Mouse (Mus musculus): Measurements from ENCODE around the gene Tmem131l. TPM values are rescaled to one million over a fixed set of nuclear protein-coding genes. Genes with fewer than 3 reads are reported as not detected.
A peak's percentile ranks its signal among the peaks of the same experiment; 100 is the strongest.

Gene Tmem131l
- polyA plus RNA-seq, 1 experiment from 2014 or later: 91.8 TPM

- H3K4me1 ChIP-seq (replicated peaks): no peaks in the 10 kb centered on the region
- 86% methylated on average over 3 of the region's 3 CpGs for WGBS
- peaks cover 90% of the 10 kb centered on the region for H3K36me3 ChIP-seq
- H3K9ac ChIP-seq (replicated peaks): no peak overlapping the region
- H3K4me3 ChIP-seq (replicated peaks): no peak overlapping the region
- no peaks in the 10 kb centered on the region for H3K27me3 ChIP-seq
- H3K9me3 ChIP-seq: no peaks in the 10 kb centered on the region
- no peak overlapping the region for H3K4me2 ChIP-seq (replicated peaks)
- H3K27ac ChIP-seq: no peak overlapping the region
- ATAC-seq: no peak
These were observed 124.9 kb downstream of the Tmem131l start for GRCm38 (mm10) chr3:83915102-83915501.

- H3K27me3 ChIP-seq: no peaks in the 10 kb centered on the region
- no peaks in the 10 kb centered on the region for H3K9me3 ChIP-seq
- no peak for ATAC-seq
- H3K4me3 ChIP-seq (replicated peaks): no peak overlapping the region
- H3K36me3 ChIP-seq: peaks cover 82% of the 10 kb centered on the region
- H3K27ac ChIP-seq: no peak overlapping the region
- 92% methylated on average over 5 of the region's 5 CpGs for WGBS
- no peaks in the 10 kb centered on the region for H3K4me1 ChIP-seq (replicated peaks)
- H3K4me2 ChIP-seq (replicated peaks): no peak overlapping the region
- no peak overlapping the region for H3K9ac ChIP-seq (replicated peaks)
These were observed 129.3 kb downstream of the Tmem131l start for GRCm38 (mm10) chr3:83910707-83911106.

- H3K4me1 ChIP-seq (replicated peaks): no peaks in the 10 kb centered on the region
- H3K9ac ChIP-seq (replicated peaks): no peak overlapping the region
- WGBS: 98% methylated on average over 9 of the region's 9 CpGs
- H3K36me3 ChIP-seq: peaks cover 88% of the 10 kb centered on the region
- no peak overlapping the region for H3K4me2 ChIP-seq (replicated peaks)
- H3K27me3 ChIP-seq: no peaks in the 10 kb centered on the region
- no peaks in the 10 kb centered on the region for H3K9me3 ChIP-seq
- ATAC-seq: no peak
- H3K4me3 ChIP-seq (replicated peaks): no peak overlapping the region
- H3K27ac ChIP-seq: no peak overlapping the region
These were observed 133.8 kb downstream of the Tmem131l start for GRCm38 (mm10) chr3:83906185-83906584.

GRCm38 (mm10) chr3:83905161-83905560 is 134.8 kb downstream of the Tmem131l start:
- 78% methylated on average over 6 of the region's 6 CpGs for WGBS

GRCm38 (mm10) chr3:83904176-83904958 is 135.6 kb downstream of the Tmem131l start:
- Histone ChIP-seq H3K36me3 (peaks cover 88% of the 10 kb centered on the region), H3K9ac (replicated peaks) (no peak overlapping the region; the same call in 1 of the 2 replicates), H3K4me3 (replicated peaks) (no peak overlapping the region), H3K27me3 (no peaks in the 10 kb centered on the region), H3K9me3 (no peaks in the 10 kb centered on the region), H3K4me1 (replicated peaks) (no peaks in the 10 kb centered on the region), H3K27ac (no peak overlapping the region), H3K4me2 (replicated peaks) (no peak overlapping the region)
- 79% methylated on average over 14 of the region's 14 CpGs for WGBS
- no peak for ATAC-seq

More at GRCm38 (mm10) chr3:83905161-83905560, 134.8 kb downstream of the Tmem131l start:
- H3K4me2 ChIP-seq (replicated peaks): no peak overlapping the region
- ATAC-seq: no peak
- H3K9me3 ChIP-seq: no peaks in the 10 kb centered on the region
- H3K9ac ChIP-seq (replicated peaks): no peak overlapping the region
- H3K27me3 ChIP-seq: no peaks in the 10 kb centered on the region
- H3K4me3 ChIP-seq (replicated peaks): no peak overlapping the region
- H3K4me1 ChIP-seq (replicated peaks): no peaks in the 10 kb centered on the region
- no peak overlapping the region for H3K27ac ChIP-seq
- H3K36me3 ChIP-seq: peaks cover 88% of the 10 kb centered on the region

GRCm38 (mm10) chr3:83902943-83903342 is 137.0 kb downstream of the Tmem131l start:
- no peak for ATAC-seq

GRCm38 (mm10) chr3:83902459-83902858 is 137.5 kb downstream of the Tmem131l start:
- ATAC-seq: no peak
- Histone ChIP-seq H3K27ac (no peak overlapping the region), H3K4me3 (replicated peaks) (no peak overlapping the region), H3K36me3 (peaks cover 96% of the 10 kb centered on the region), H3K27me3 (no peaks in the 10 kb centered on the region), H3K4me2 (replicated peaks) (no peak overlapping the region), H3K9ac (replicated peaks) (no peak overlapping the region), H3K4me1 (replicated peaks) (no peaks in the 10 kb centered on the region), H3K9me3 (no peaks in the 10 kb centered on the region)
- WGBS: 89% methylated on average over 8 of the region's 8 CpGs

More at GRCm38 (mm10) chr3:83902943-83903342, 137.0 kb downstream of the Tmem131l start:
- H3K9me3 ChIP-seq: no peaks in the 10 kb centered on the region
- H3K27ac ChIP-seq: no peak overlapping the region
- no peak overlapping the region for H3K4me3 ChIP-seq (replicated peaks)
- H3K4me2 ChIP-seq (replicated peaks): no peak overlapping the region
- no peak overlapping the region for H3K9ac ChIP-seq (replicated peaks)
- 95% methylated on average over 5 of the region's 5 CpGs for WGBS
- no peaks in the 10 kb centered on the region for H3K27me3 ChIP-seq
- H3K4me1 ChIP-seq (replicated peaks): no peaks in the 10 kb centered on the region
- H3K36me3 ChIP-seq: peaks cover 91% of the 10 kb centered on the region

GRCm38 (mm10) chr3:83900756-83901373 is 139.1 kb downstream of the Tmem131l start:
- ATAC-seq: no peak
- Histone ChIP-seq H3K9ac (replicated peaks) (no peak overlapping the region), H3K4me3 (replicated peaks) (no peak overlapping the region), H3K4me1 (replicated peaks) (no peaks in the 10 kb centered on the region), H3K4me2 (replicated peaks) (no peak overlapping the region), H3K36me3 (peaks cover 89% of the 10 kb centered on the region), H3K9me3 (no peaks in the 10 kb centered on the region), H3K27me3 (no peaks in the 10 kb centered on the region), H3K27ac (no peak overlapping the region)
- WGBS: 91% methylated on average over 12 of the region's 12 CpGs

GRCm38 (mm10) chr3:83899556-83899955 is 140.4 kb downstream of the Tmem131l start:
- peak; percentile 25; the same call in 1 of the 2 replicates for ATAC-seq
- Histone ChIP-seq H3K27me3 (no peaks in the 10 kb centered on the region), H3K27ac (no peak overlapping the region), H3K4me3 (replicated peaks) (no peak overlapping the region), H3K36me3 (peaks cover 82% of the 10 kb centered on the region), H3K9ac (replicated peaks) (no peak overlapping the region), H3K4me2 (replicated peaks) (no peak overlapping the region), H3K9me3 (no peaks in the 10 kb centered on the region), H3K4me1 (replicated peaks) (no peaks in the 10 kb centered on the region)
- 60% methylated on average over 8 of the region's 8 CpGs for WGBS

GRCm38 (mm10) chr3:83898246-83898645 is 141.7 kb downstream of the Tmem131l start:
- no peak overlapping the region for H3K9ac ChIP-seq (replicated peaks)
- H3K36me3 ChIP-seq: peaks cover 69% of the 10 kb centered on the region
- H3K4me2 ChIP-seq (replicated peaks): no peak overlapping the region
- no peak overlapping the region for H3K4me3 ChIP-seq (replicated peaks)
- 97% methylated on average over 9 of the region's 9 CpGs for whole genome bisulfite sequencing
- H3K9me3 ChIP-seq: no peaks in the 10 kb centered on the region
- no peak overlapping the region for H3K27ac ChIP-seq
- no peaks in the 10 kb centered on the region for H3K27me3 ChIP-seq
- H3K4me1 ChIP-seq (replicated peaks): no peaks in the 10 kb centered on the region
- no peak for ATAC-seq

GRCm38 (mm10) chr3:83895811-83896210 is 144.2 kb downstream of the Tmem131l start:
- ATAC-seq: peak; percentile 43
- Histone ChIP-seq H3K4me2 (replicated peaks) (no peak overlapping the region), H3K36me3 (peaks cover 45% of the 10 kb centered on the region), H3K27ac (no peak overlapping the region), H3K9ac (replicated peaks) (no peak overlapping the region), H3K27me3 (no peaks in the 10 kb centered on the region), H3K9me3 (no peaks in the 10 kb centered on the region), H3K4me3 (replicated peaks) (no peak overlapping the region), H3K4me1 (replicated peaks) (no peaks in the 10 kb centered on the region)
- 37% methylated on average over 3 of the region's 3 CpGs for WGBS

- H3K4me3 ChIP-seq (replicated peaks): no peak overlapping the region
- H3K36me3 ChIP-seq: peaks cover 38% of the 10 kb centered on the region
- no peak overlapping the region for H3K27ac ChIP-seq
- H3K9ac ChIP-seq (replicated peaks): no peak overlapping the region
- H3K4me1 ChIP-seq (replicated peaks): no peaks in the 10 kb centered on the region
- H3K4me2 ChIP-seq (replicated peaks): no peak overlapping the region
- ATAC-seq: no peak
- H3K9me3 ChIP-seq: no peaks in the 10 kb centered on the region
- no peaks in the 10 kb centered on the region for H3K27me3 ChIP-seq
- whole genome bisulfite sequencing: 92% methylated on average over 5 of the region's 5 CpGs
These were observed 144.9 kb downstream of the Tmem131l start for GRCm38 (mm10) chr3:83895111-83895510.
